Mouse (Mus musculus): Measurements from ENCODE around the gene Myof. TPM values are rescaled to one million over a fixed set of nuclear protein-coding genes. Genes with fewer than 3 reads are reported as not detected.
A peak's percentile ranks its signal among the peaks of the same experiment; 100 is the strongest.

Myof gene
- total and polyA plus RNA-seq, 3 experiments: 0.30 to 4.1 (median 0.59) TPM

- Histone ChIP-seq H3K9me3 (replicated peaks; ENCODE audit: low read length) (no peaks in the 10 kb centered on the region), H3K27me3 (replicated peaks) (no peaks in the 10 kb centered on the region), H3K9ac (ENCODE audit: insufficient read depth, low read depth) (peak overlapping the region; percentile 0; the same call in 1 of the 2 replicates), H3K4me1 (ENCODE audit: control insufficient read depth in 1 of 2, insufficient read depth in 2 of 2) (peaks cover 5 to 34% of the 10 kb centered on the region in 2 experiments; a peak in 3 of 4 replicates), H3K4me3 (replicated peaks in 1 of 3; ENCODE audit: low read depth in 2 of 3, low read length in 2 of 3, poor library complexity in 1 of 3) (peak overlapping the region; percentile 78 to 90 (median 84)), H3K79me2 (replicated peaks; ENCODE audit: control insufficient read depth, extremely low read depth, insufficient read depth, poor library complexity, severe bottlenecking) (peaks cover 23% of the 10 kb centered on the region), H3K36me3 (replicated peaks in 1 of 2; ENCODE audit: control insufficient read depth in 1 of 2, insufficient read depth in 1 of 2, low read length in 1 of 2) (peaks cover 8 to 24% of the 10 kb centered on the region in 2 experiments), H3K27ac (ENCODE audit: insufficient read depth, low read depth) (no peak overlapping the region), H3K4me2 (ENCODE audit: insufficient read depth, low read depth, poor library complexity, severe bottlenecking) (peak overlapping the region; percentile 74)
- TF ChIP-seq ELF1 (IDR thresholded peaks at IDR 0.05; ENCODE audit: low read depth, low read length) (peak; percentile 34; the same call in 1 of the 2 replicates), RCOR1 (conservative IDR thresholded peaks at IDR 0.05; ENCODE audit: low read depth, low read length) (no peak), TBP (conservative IDR thresholded peaks at IDR 0.05; ENCODE audit: low read depth, low read length) (0 out of 2 replicates have a peak, but pooled peaks have one; percentile 41), MXI1 (IDR thresholded peaks at IDR 0.05; ENCODE audit: low read depth, low read length) (no peak), PAX5 (IDR thresholded peaks at IDR 0.05; ENCODE audit: low read length) (no peak), IRF4 (IDR thresholded peaks at IDR 0.05; ENCODE audit: low read depth, low read length) (0 out of 2 replicates have a peak, but pooled peaks have one; percentile 25), SMC3 (IDR thresholded peaks at IDR 0.05; ENCODE audit: low read depth, low read length) (no peak), ETS1 (conservative IDR thresholded peaks at IDR 0.05; ENCODE audit: low read depth, low read length) (no peak)
- in situ Hi-C loops (cut with MboI; ENCODE audit: low pct_ligation_motif_present, low pct_unique_long_range_greater_than_20kb, low sequenced_read_pairs) (loop anchor here (5.0 kb wide), 1 partner anchor 97 kb away; no protein-coding TSS in a partner anchor), dilution Hi-C loops (cut with MboI; ENCODE audit: extremely low pct_ligation_motif_present, extremely low pct_unique_long_range_greater_than_20kb, low sequenced_read_pairs) (no loop called here)
- DNase-seq (ENCODE audit: extremely low read depth): peak; percentile 80
These were observed 10.9 kb upstream of the Myof start for GRCm38 (mm10) chr19:38054149-38054719.

GRCm38 (mm10) chr19:38053227-38054041 is 10.1 kb upstream of the Myof start:
- in situ Hi-C loops (cut with MboI; ENCODE audit: low pct_ligation_motif_present, low pct_unique_long_range_greater_than_20kb, low sequenced_read_pairs): loop anchor here (5.0 kb wide), 1 partner anchor 96 kb away; no protein-coding TSS in a partner anchor
- DNase-seq (ENCODE audit: extremely low read depth): peak; percentile 21
- H3K79me2 ChIP-seq (replicated peaks; ENCODE audit: control insufficient read depth, extremely low read depth, insufficient read depth, poor library complexity, severe bottlenecking): peaks cover 22% of the 10 kb centered on the region
- peaks cover 5 to 17% of the 10 kb centered on the region in 2 experiments for H3K36me3 ChIP-seq (replicated peaks in 1 of 2; ENCODE audit: control insufficient read depth in 1 of 2, insufficient read depth in 1 of 2, low read length in 1 of 2)
- peak overlapping the region; percentile 0; the same call in 1 of the 2 replicates for H3K9ac ChIP-seq (ENCODE audit: insufficient read depth, low read depth)
- dilution Hi-C loops (cut with MboI; ENCODE audit: extremely low pct_ligation_motif_present, extremely low pct_unique_long_range_greater_than_20kb, low sequenced_read_pairs): no loop called here
- H3K4me3 ChIP-seq (replicated peaks in 1 of 3; ENCODE audit: low read depth in 2 of 3, low read length in 2 of 3, poor library complexity in 1 of 3): peak overlapping the region; percentile 78 to 90 (median 84)
- H3K4me1 ChIP-seq (ENCODE audit: control insufficient read depth in 1 of 2, insufficient read depth in 2 of 2): peaks cover 5 to 31% of the 10 kb centered on the region in 2 experiments; a peak in 3 of 4 replicates
- H3K27ac ChIP-seq (ENCODE audit: insufficient read depth, low read depth): no peak overlapping the region
- no peaks in the 10 kb centered on the region for H3K27me3 ChIP-seq (replicated peaks)
- H3K4me2 ChIP-seq (ENCODE audit: insufficient read depth, low read depth, poor library complexity, severe bottlenecking): peak overlapping the region; percentile 74
- H3K9me3 ChIP-seq (replicated peaks; ENCODE audit: low read length): no peaks in the 10 kb centered on the region
- TF ChIP-seq SIN3A (IDR thresholded peaks at IDR 0.05; ENCODE audit: low read length): peak; percentile 32; the same call in 1 of the 2 replicates
- TF ChIP-seq HCFC1 (IDR thresholded peaks at IDR 0.05; ENCODE audit: low read depth, low read length): no peak
- peak; percentile 90 for TF ChIP-seq MAFK (IDR thresholded peaks at IDR 0.05; ENCODE audit: insufficient replicate concordance, low read length)
- TF ChIP-seq USF1 (IDR thresholded peaks at IDR 0.05; ENCODE audit: low read depth, low read length): no peak
- no peak for TF ChIP-seq TBP (conservative IDR thresholded peaks at IDR 0.05; ENCODE audit: low read depth, low read length)
- TF ChIP-seq ZNF384 (IDR thresholded peaks at IDR 0.05; ENCODE audit: low read depth, low read length): no peak
- no peak for TF ChIP-seq MXI1 (IDR thresholded peaks at IDR 0.05; ENCODE audit: low read depth, low read length)
- no peak for TF ChIP-seq BHLHE40 (IDR thresholded peaks at IDR 0.05; ENCODE audit: low read depth, low read length)
- no peak for TF ChIP-seq ZC3H11A (IDR thresholded peaks at IDR 0.05; ENCODE audit: low read depth, low read length)
- no peak for TF ChIP-seq CHD1 (IDR thresholded peaks at IDR 0.05; ENCODE audit: low read depth, low read length)
- no peak for TF ChIP-seq ELF1 (IDR thresholded peaks at IDR 0.05; ENCODE audit: low read depth, low read length)
- no peak; the same call in 1 of the 2 replicates for TF ChIP-seq MAX (IDR thresholded peaks at IDR 0.05; ENCODE audit: low read length)
- TF ChIP-seq SMC3 (IDR thresholded peaks at IDR 0.05; ENCODE audit: low read depth, low read length): peak; percentile 66
- no peak for TF ChIP-seq CHD2 (IDR thresholded peaks at IDR 0.05; ENCODE audit: low read length)
- no peak for TF ChIP-seq JUN (IDR thresholded peaks at IDR 0.05; ENCODE audit: insufficient read depth, low read depth, low read length)
- TF ChIP-seq CTCF (conservative IDR thresholded peaks at IDR 0.05 in 1 of 2, IDR thresholded peaks at IDR 0.05 in 1 of 2; ENCODE audit: low read depth in 2 of 2, low read length in 2 of 2): peak in 1 of 2 experiments; percentile 65; a peak in 2 of 4 replicates
- no peak for TF ChIP-seq GABPA (IDR thresholded peaks at IDR 0.05; ENCODE audit: insufficient replicate concordance, low read depth, low read length)
- no peak for TF ChIP-seq IRF4 (IDR thresholded peaks at IDR 0.05; ENCODE audit: low read depth, low read length)
- TF ChIP-seq ZMIZ1 (IDR thresholded peaks at IDR 0.05; ENCODE audit: low read depth, low read length): no peak
- no peak for TF ChIP-seq JUND (conservative IDR thresholded peaks at IDR 0.05; ENCODE audit: low read depth, low read length)
- no peak for TF ChIP-seq E2F4 (IDR thresholded peaks at IDR 0.05; ENCODE audit: insufficient replicate concordance, low read depth, low read length)
- peak; percentile 47 for TF ChIP-seq RAD21 (IDR thresholded peaks at IDR 0.05; ENCODE audit: low read depth, low read length)
- no peak for TF ChIP-seq NRF1 (IDR thresholded peaks at IDR 0.05; ENCODE audit: low read depth, low read length)
- no peak for TF ChIP-seq ZKSCAN1 (IDR thresholded peaks at IDR 0.05; ENCODE audit: borderline replicate concordance, low read depth, low read length)
- no peak for TF ChIP-seq UBTF (IDR thresholded peaks at IDR 0.05; ENCODE audit: low read depth, low read length)

Data from CH12.LX (cell line).